Mouse (Mus musculus): Measurements from ENCODE around the gene Mt1.

DNA sequence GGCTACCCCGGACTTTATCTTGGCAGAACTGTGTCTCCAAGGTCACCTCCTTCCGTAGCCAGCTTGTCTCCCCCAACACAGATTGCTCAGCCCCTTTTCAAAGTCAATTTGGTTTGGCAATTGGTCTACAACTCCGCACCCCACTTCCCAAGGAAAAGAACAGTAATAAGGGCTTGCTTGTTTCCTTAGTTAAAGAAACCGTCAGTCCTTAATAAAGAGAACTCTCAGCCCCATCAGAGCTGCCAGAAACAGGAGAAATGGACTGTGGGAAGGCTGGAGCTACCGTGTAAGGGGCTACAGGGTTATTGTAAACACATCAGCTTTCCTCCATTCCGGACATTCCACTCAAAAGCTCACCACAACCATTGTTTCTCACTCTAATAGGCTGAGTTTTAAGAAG lies 24.3 kb upstream of the Mt1 start:
- TF ChIP-seq GATA1 (IDR thresholded peaks at IDR 0.05; ENCODE audit: low read length) (no peak), TAL1 (IDR thresholded peaks at IDR 0.05; ENCODE audit: low read length) (no peak)
